Mouse (Mus musculus): ENCODE results near the gene Cblb. TPM values are rescaled to one million over a fixed set of nuclear protein-coding genes. Genes with fewer than 3 reads are reported as not detected.

The Cblb gene
- polyA plus RNA-seq, 1 experiment from 2014 or later = 5.7 TPM

DNA sequence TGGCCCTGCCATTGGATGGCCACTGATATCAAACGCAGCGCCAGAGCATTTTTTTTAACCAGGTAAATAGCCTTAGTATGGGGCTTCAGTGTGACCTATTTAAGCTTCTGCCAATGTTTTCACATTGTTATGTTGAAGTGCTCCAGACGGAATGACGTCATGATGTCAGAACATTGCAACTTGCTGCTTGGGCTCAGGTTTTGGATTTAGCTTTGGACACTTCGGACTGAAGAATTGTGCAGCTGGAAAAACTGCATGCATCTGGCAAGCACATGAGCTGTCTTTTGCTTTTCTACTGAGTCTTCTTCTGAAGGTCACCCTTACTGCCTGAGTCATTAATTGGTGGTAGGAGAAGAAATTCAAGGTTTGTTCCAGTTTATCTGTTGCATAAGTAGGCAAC lies 3.3 kb downstream of the Cblb start:
- H3K4me2 ChIP-seq (ENCODE audit: low read depth, low read length) = no peak overlapping the region
- H3K27ac ChIP-seq (ENCODE audit: low read length) = no peak overlapping the region
- H3K27me3 ChIP-seq (replicated peaks; ENCODE audit: control insufficient read depth, insufficient read depth, low read length) = no peaks in the 10 kb centered on the region
- no peaks in the 10 kb centered on the region for H3K9me3 ChIP-seq (ENCODE audit: control insufficient read depth, low read length)
- H3K4me1 ChIP-seq (ENCODE audit: control insufficient read depth, insufficient read depth, low read length) = peaks cover 9% of the 10 kb centered on the region
- 94% methylated on average over 5 of the region's 5 CpGs for WGBS
- no peak overlapping the region for H3K9ac ChIP-seq (ENCODE audit: low read depth, low read length)
- no peaks in the 10 kb centered on the region for H3K36me3 ChIP-seq (ENCODE audit: control insufficient read depth, insufficient read depth, low read length)
- no peak overlapping the region for H3K4me3 ChIP-seq (ENCODE audit: low read length)
- ATAC-seq = no peak

DNA sequence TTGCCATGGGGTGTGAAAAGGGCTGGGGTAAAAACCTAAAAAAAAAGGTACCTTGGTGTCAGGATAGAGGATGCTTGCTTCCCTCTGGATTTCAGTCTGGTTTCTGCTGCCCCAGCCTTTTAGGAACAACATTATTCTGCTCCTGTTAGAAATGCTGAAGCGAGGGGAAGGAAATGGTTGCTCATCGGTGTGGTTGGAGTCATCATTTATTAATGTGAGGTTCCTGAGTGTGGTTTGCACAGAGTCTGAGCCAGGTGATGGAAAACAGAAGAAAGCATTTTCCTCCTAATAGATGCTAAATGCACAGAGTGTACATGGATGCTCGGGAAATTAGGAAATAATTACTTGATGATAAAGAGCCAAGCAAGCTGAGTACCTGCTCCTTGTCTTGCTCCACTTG lies 5.3 kb downstream of the Cblb start:
- Histone ChIP-seq H3K9ac (ENCODE audit: low read depth, low read length) (no peak overlapping the region), H3K27ac (ENCODE audit: low read length) (no peak overlapping the region)
- WGBS = 74% methylated on average over 3 of the region's 3 CpGs

DNA sequence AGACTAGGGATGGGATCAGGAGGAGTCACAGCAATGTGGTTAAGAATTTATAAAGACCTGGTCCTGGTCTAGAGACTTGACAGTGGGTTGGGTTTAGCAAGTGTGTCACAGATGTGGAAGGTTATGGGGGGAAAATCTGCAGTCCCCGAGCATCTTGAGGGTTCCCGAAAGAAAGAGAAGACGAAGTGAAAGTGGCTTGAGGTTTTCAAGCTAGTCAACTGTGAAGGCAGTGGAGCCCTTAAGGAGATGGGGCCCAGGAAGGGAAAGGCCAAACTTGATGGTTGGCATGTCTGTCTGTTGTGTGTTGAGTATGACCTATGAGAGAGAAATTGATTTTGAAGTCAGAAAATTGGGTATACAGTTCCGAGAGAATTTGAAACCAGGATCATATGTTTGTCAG lies 7.3 kb downstream of the Cblb start:
- Histone ChIP-seq H3K36me3 (ENCODE audit: control insufficient read depth, insufficient read depth, low read length) (no peaks in the 10 kb centered on the region), H3K9ac (ENCODE audit: low read depth, low read length) (no peak overlapping the region), H3K27ac (ENCODE audit: low read length) (no peak overlapping the region), H3K4me3 (ENCODE audit: low read length) (no peak overlapping the region), H3K27me3 (replicated peaks; ENCODE audit: control insufficient read depth, insufficient read depth, low read length) (no peaks in the 10 kb centered on the region), H3K9me3 (ENCODE audit: control insufficient read depth, low read length) (no peaks in the 10 kb centered on the region), H3K4me2 (ENCODE audit: low read depth, low read length) (no peak overlapping the region), H3K4me1 (ENCODE audit: control insufficient read depth, insufficient read depth, low read length) (0 out of 2 replicates have a peak, but pooled peaks cover 3% of the 10 kb centered on the region)
- ATAC-seq = no peak
- WGBS = 95% methylated on average over 4 of the region's 4 CpGs

More for the DNA sequence above, 5.3 kb downstream of the Cblb start:
- no peak for ATAC-seq
- no peaks in the 10 kb centered on the region for H3K36me3 ChIP-seq (ENCODE audit: control insufficient read depth, insufficient read depth, low read length)
- no peaks in the 10 kb centered on the region for H3K9me3 ChIP-seq (ENCODE audit: control insufficient read depth, low read length)
- H3K4me3 ChIP-seq (ENCODE audit: low read length) = no peak overlapping the region
- H3K4me2 ChIP-seq (ENCODE audit: low read depth, low read length) = no peak overlapping the region
- H3K27me3 ChIP-seq (replicated peaks; ENCODE audit: control insufficient read depth, insufficient read depth, low read length) = no peaks in the 10 kb centered on the region
- peaks cover 9% of the 10 kb centered on the region for H3K4me1 ChIP-seq (ENCODE audit: control insufficient read depth, insufficient read depth, low read length)

DNA sequence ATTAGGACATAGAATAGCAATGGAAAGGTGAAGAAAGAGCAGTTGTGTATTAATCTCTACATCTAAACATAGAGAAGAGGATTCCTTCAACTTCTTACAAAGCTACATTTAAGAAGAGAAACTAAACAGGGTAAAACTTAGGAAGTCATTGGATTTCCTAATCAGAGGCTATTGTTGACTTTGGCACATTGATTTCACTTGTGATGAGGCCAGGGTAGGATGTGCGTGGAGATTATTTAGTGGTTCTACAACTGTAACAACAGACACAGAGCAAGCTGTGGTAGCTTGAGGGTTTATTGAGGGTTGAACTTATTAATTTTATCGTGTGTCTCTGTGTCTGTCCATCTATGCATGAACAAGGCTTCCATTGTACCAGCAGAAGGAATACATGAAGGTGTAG lies 7.8 kb downstream of the Cblb start:
- H3K9ac ChIP-seq (ENCODE audit: low read depth, low read length) = no peak overlapping the region
- WGBS = 77% methylated on average over 2 of the region's 2 CpGs

DNA sequence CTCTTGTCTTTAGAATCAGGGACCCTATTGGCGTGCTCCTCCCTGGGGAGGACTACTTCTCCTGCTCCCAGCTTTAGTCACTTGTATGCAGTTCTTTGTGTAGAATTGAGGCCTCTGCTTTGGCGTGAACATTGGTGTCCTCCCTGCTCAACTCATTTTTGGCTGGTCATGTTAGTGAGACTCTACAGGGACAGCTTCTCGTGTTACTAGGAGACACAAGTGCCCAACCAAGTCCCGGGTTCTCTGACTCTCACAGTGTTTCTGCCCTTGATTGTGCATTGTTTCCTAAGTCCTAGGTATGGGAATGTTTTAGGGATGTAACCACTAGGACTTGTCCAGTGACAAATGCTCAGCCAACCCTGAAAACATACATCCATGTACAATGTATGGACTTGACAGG lies 9.9 kb downstream of the Cblb start:
- Histone ChIP-seq H3K27me3 (replicated peaks; ENCODE audit: control insufficient read depth, insufficient read depth, low read length) (no peaks in the 10 kb centered on the region), H3K9me3 (ENCODE audit: control insufficient read depth, low read length) (no peaks in the 10 kb centered on the region), H3K4me3 (ENCODE audit: low read length) (no peak overlapping the region), H3K4me1 (ENCODE audit: control insufficient read depth, insufficient read depth, low read length) (0 out of 2 replicates have a peak, but pooled peaks cover 3% of the 10 kb centered on the region), H3K9ac (ENCODE audit: low read depth, low read length) (no peak overlapping the region), H3K36me3 (ENCODE audit: control insufficient read depth, insufficient read depth, low read length) (no peaks in the 10 kb centered on the region), H3K4me2 (ENCODE audit: low read depth, low read length) (no peak overlapping the region), H3K27ac (ENCODE audit: low read length) (no peak overlapping the region)
- 82% methylated on average over 4 of the region's 4 CpGs for WGBS
- no peak for ATAC-seq

More for the DNA sequence above, 7.8 kb downstream of the Cblb start:
- Histone ChIP-seq H3K27me3 (replicated peaks; ENCODE audit: control insufficient read depth, insufficient read depth, low read length) (no peaks in the 10 kb centered on the region), H3K4me3 (ENCODE audit: low read length) (no peak overlapping the region), H3K27ac (ENCODE audit: low read length) (no peak overlapping the region), H3K36me3 (ENCODE audit: control insufficient read depth, insufficient read depth, low read length) (no peaks in the 10 kb centered on the region), H3K4me1 (ENCODE audit: control insufficient read depth, insufficient read depth, low read length) (0 out of 2 replicates have a peak, but pooled peaks cover 3% of the 10 kb centered on the region), H3K4me2 (ENCODE audit: low read depth, low read length) (no peak overlapping the region), H3K9me3 (ENCODE audit: control insufficient read depth, low read length) (no peaks in the 10 kb centered on the region)
- ATAC-seq = no peak

DNA sequence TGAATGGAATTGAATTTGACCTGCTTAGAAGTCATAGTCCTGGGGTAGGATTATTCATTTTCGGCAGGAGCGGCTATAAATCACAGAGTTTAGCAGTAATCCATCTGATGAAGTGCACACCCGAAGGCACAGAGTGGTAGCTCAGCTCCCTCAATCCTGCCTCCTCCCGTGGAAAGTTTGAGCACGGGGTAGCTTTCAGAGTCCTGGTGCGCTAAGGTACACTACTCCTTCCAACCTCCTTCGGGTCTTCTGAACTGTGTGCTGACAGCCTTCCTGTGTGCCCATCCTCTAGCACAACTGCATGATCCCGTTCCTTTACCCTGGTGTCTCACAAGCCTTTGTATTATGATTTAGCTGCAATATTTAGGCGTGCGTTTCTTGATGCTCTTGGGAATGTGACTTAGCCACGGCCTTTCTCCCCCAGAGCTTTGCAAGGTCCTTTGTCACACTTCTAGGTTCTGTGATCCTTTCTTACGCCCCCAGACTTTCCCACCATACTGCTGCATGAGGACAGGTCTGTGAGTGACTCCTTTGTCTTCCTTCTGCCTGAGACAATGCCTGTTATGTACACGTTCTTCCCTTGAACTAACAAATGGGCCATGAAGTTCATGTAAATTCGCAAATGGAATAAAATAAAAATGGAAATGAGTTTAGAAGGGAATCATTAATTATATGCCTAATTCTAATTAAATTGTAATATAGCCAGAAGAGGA lies 11.8 kb downstream of the Cblb start:
- no peak for ATAC-seq
- Histone ChIP-seq H3K4me3 (ENCODE audit: low read length) (no peak overlapping the region), H3K4me1 (ENCODE audit: control insufficient read depth, insufficient read depth, low read length) (no peaks in the 10 kb centered on the region), H3K9ac (ENCODE audit: low read depth, low read length) (no peak overlapping the region), H3K4me2 (ENCODE audit: low read depth, low read length) (no peak overlapping the region), H3K9me3 (ENCODE audit: control insufficient read depth, low read length) (no peaks in the 10 kb centered on the region), H3K36me3 (ENCODE audit: control insufficient read depth, insufficient read depth, low read length) (no peaks in the 10 kb centered on the region), H3K27ac (ENCODE audit: low read length) (no peak overlapping the region), H3K27me3 (replicated peaks; ENCODE audit: control insufficient read depth, insufficient read depth, low read length) (no peaks in the 10 kb centered on the region)
- WGBS = 56% methylated on average over 14 of the region's 14 CpGs

DNA sequence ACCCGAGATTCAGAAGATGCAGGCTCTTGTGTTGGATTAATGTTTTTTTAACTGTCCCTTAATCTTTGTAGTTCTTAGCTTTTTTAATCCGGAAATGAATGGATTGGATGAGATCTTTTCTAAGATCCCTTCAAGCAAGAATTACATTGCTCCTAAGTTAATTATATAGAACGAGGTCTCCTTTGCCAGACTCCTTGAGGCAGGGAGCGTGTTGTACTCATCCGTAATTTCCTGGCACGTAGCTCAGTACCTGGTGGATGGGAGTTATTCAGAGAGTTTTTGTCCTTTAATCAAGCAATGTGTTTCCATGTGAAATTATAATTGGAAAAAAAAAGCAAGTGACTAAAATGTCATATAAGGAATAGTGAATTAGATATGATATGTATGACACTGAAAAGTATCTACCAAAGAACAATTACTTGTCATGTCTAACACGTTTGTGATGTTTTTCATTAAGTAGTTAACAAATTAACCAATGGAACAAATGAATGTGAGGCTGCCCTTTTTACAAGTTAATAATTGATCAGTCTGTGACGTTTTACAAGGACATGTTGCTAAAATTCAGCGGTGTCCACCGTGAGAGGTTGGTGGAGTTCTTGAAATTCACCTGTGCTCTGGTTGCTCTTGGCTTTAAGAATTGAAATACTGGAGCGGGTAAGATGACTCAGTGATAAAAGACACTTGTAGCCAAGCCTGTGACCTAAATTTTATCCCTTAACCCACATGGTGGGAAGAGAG lies 12.5 kb downstream of the Cblb start:
- Histone ChIP-seq H3K9me3 (ENCODE audit: control insufficient read depth, low read length) (no peaks in the 10 kb centered on the region), H3K9ac (ENCODE audit: low read depth, low read length) (no peak overlapping the region), H3K4me2 (ENCODE audit: low read depth, low read length) (no peak overlapping the region), H3K36me3 (ENCODE audit: control insufficient read depth, insufficient read depth, low read length) (0 out of 2 replicates have a peak, but pooled peaks cover 3% of the 10 kb centered on the region), H3K4me3 (ENCODE audit: low read length) (no peak overlapping the region), H3K4me1 (ENCODE audit: control insufficient read depth, insufficient read depth, low read length) (no peaks in the 10 kb centered on the region), H3K27ac (ENCODE audit: low read length) (no peak overlapping the region), H3K27me3 (replicated peaks; ENCODE audit: control insufficient read depth, insufficient read depth, low read length) (no peaks in the 10 kb centered on the region)
- ATAC-seq = no peak
- WGBS = 76% methylated on average over 11 of the region's 11 CpGs

DNA sequence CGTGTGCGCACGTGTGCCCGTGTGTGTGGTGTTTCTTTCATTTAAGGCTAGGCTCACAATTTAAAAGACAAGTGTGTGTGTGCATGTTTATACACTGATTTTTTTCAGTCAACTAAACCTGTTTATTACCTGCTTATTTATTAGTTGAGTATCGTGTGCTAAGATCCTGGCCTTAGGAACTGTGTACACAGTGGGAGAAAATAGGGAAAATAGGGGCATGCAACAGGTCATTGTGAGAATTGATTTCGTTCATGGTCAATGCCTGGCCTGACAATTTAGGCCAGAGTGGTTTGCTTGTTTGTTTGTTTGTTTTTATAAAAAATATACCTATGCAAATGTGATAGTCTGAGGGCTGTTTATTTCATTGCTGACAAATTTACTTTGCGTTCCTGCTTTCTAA lies 13.5 kb downstream of the Cblb start:
- no peak overlapping the region for H3K9ac ChIP-seq (ENCODE audit: low read depth, low read length)
- H3K27me3 ChIP-seq (replicated peaks; ENCODE audit: control insufficient read depth, insufficient read depth, low read length) = no peaks in the 10 kb centered on the region
- H3K4me2 ChIP-seq (ENCODE audit: low read depth, low read length) = no peak overlapping the region
- WGBS = 94% methylated on average over 7 of the region's 7 CpGs
- no peaks in the 10 kb centered on the region; the same call in 1 of the 2 replicates for H3K4me1 ChIP-seq (ENCODE audit: control insufficient read depth, insufficient read depth, low read length)
- H3K27ac ChIP-seq (ENCODE audit: low read length) = no peak overlapping the region
- no peak overlapping the region for H3K4me3 ChIP-seq (ENCODE audit: low read length)
- 0 out of 2 replicates have a peak, but pooled peaks cover 4% of the 10 kb centered on the region for H3K36me3 ChIP-seq (ENCODE audit: control insufficient read depth, insufficient read depth, low read length)
- ATAC-seq = no peak
- no peaks in the 10 kb centered on the region for H3K9me3 ChIP-seq (ENCODE audit: control insufficient read depth, low read length)

DNA sequence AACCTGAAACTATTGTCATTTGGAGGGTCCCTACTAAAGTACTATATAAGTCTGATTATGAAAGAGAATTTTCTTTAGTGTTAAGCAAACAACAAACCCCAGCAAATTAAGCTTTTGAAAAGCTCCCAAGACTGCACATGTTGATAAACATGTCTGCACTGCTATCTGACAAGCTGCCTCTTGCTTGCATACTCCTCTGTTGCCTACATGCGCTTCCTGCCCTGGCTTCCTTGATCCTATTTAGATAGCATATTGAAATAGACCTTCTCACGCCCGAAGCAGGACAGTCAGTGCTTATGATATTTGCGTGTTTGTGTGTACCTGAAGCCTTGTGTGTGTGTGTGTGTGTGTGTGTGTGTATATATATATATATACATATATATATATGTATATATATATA lies 14.0 kb downstream of the Cblb start:
- no peak overlapping the region for H3K4me3 ChIP-seq (ENCODE audit: low read length)
- no peak for ATAC-seq
- WGBS = 83% methylated on average over 4 of the region's 4 CpGs
- H3K9ac ChIP-seq (ENCODE audit: low read depth, low read length) = no peak overlapping the region
- no peak overlapping the region for H3K4me2 ChIP-seq (ENCODE audit: low read depth, low read length)
- no peaks in the 10 kb centered on the region for H3K9me3 ChIP-seq (ENCODE audit: control insufficient read depth, low read length)
- H3K4me1 ChIP-seq (ENCODE audit: control insufficient read depth, insufficient read depth, low read length) = no peaks in the 10 kb centered on the region; the same call in 1 of the 2 replicates
- H3K27me3 ChIP-seq (replicated peaks; ENCODE audit: control insufficient read depth, insufficient read depth, low read length) = no peaks in the 10 kb centered on the region
- H3K36me3 ChIP-seq (ENCODE audit: control insufficient read depth, insufficient read depth, low read length) = 0 out of 2 replicates have a peak, but pooled peaks cover 4% of the 10 kb centered on the region
- H3K27ac ChIP-seq (ENCODE audit: low read length) = no peak overlapping the region

Measured in intestine, embryonic 16.5 days (tissue).